Mouse (Mus musculus) hindbrain, embryonic 11.5 days (tissue): Measurements from ENCODE around the gene Gm156. TPM values are rescaled to one million over a fixed set of nuclear protein-coding genes. Genes with fewer than 3 reads are reported as not detected.
A peak's percentile ranks its signal among the peaks of the same experiment; 100 is the strongest.

Experiments
- ATAC-seq: fragments of 200-750 bp; cut with Nextera tagmentation; 2 replicates; pipeline ENCODE4 v1.8.0; 2017; ENCODE audit warnings: mild to moderate bottlenecking, moderate TSS enrichment, moderate library complexity; ENCODE audit not compliant: low FRiP score
- DNase-seq: peaks from one replicate; pipeline ENCODE4 v3.0.0-alpha.2; 2015; ENCODE audit warnings: low spot score
- H3K27ac ChIP-seq: fragments of 300-500 bp; sonication (generic); 2 replicates; pipeline ENCODE4 v1.5.1; 2014; ENCODE audit warnings: mild to moderate bottlenecking, low read depth, low read length
- H3K27me3 ChIP-seq: fragments of 300-500 bp; sonication (generic); 2 replicates; pipeline ENCODE4 v1.6.1; 2014; ENCODE audit warnings: mild to moderate bottlenecking, low read length, moderate library complexity, mixed read lengths; ENCODE audit not compliant: control insufficient read depth, insufficient read depth
- H3K36me3 ChIP-seq: fragments of 300-500 bp; sonication (generic); 2 replicates; pipeline ENCODE4 v1.6.1; 2014; ENCODE audit warnings: mild to moderate bottlenecking, low read length, moderate library complexity, mixed read lengths; ENCODE audit not compliant: control insufficient read depth, insufficient read depth
- H3K4me1 ChIP-seq: fragments of 300-500 bp; sonication (generic); replicated peaks from 2 replicates; pipeline ENCODE4 v1.6.1; 2014; ENCODE audit warnings: low read length, mixed read lengths; ENCODE audit not compliant: control insufficient read depth, insufficient read depth
- H3K4me2 ChIP-seq: fragments of 300-500 bp; sonication (generic); replicated peaks from 2 replicates; pipeline ENCODE4 v1.6.1; 2014; ENCODE audit warnings: mild to moderate bottlenecking, low read depth, low read length
- H3K4me3 ChIP-seq: fragments of 300-500 bp; sonication (generic); 2 replicates; pipeline ENCODE4 v1.5.1; 2014; ENCODE audit warnings: low read depth, low read length
- H3K9ac ChIP-seq: fragments of 300-500 bp; sonication (generic); 2 replicates; pipeline ENCODE4 v1.6.1; 2014; ENCODE audit warnings: low read depth, low read length
- H3K9me3 ChIP-seq: fragments of 300-500 bp; sonication (generic); 2 replicates; pipeline ENCODE4 v1.6.1; 2016; ENCODE audit warnings: low read length; ENCODE audit not compliant: control insufficient read depth
- WGBS: fragments of 180-500 bp; shearing (Covaris S2); extraction: QIAGEN DNeasy Blood & Tissue Kit; methylation state at CpG from one replicate; pipeline ENCODE4 v1.1.7; 2014; 5-methylcytosine and 5-hydroxymethylcytosine counted together
- polyA plus RNA-seq: library from polyadenylated mRNA; unstranded; fragments of >200 nt; fragmentation: Nextera tagmentation; extraction: Ambion mirVana; gene quantifications from 2 replicates; pipeline ENCODE4 v1.2.1, GENCODE M21; 2014

The Gm156 gene
- polyA plus RNA-seq, 1 experiment from 2014 or later: not detected

DNA sequence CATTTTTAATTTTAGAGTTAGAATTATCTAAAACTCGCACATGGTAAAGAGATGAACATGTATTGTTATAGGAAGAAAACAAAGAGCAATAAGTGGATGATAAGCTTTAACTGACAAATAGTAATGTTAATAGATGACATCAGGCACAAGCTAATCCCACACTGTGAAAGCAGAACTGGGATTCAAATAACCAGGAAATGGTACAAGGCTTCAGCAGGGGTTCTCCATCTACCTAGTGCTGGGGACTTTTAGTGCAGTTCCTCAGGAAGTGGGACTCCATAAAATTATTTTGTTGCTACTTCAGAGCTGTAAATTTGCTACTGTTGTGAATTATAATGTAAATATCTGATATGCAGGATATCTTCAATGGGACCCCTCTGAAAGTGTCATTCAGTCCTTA lies 56.8 kb downstream of the Gm156 start:
- H3K4me1 ChIP-seq: no peaks in the 10 kb centered on the region
- 90% methylated on average over 1 of the region's 1 CpGs for WGBS
- DNase-seq: no peak
- no peak overlapping the region for H3K27ac ChIP-seq
- ATAC-seq: no peak
- H3K4me2 ChIP-seq: no peak overlapping the region
- H3K9me3 ChIP-seq: no peaks in the 10 kb centered on the region
- no peaks in the 10 kb centered on the region for H3K27me3 ChIP-seq
- no peak overlapping the region for H3K9ac ChIP-seq
- H3K36me3 ChIP-seq: no peaks in the 10 kb centered on the region
- H3K4me3 ChIP-seq: no peak overlapping the region

DNA sequence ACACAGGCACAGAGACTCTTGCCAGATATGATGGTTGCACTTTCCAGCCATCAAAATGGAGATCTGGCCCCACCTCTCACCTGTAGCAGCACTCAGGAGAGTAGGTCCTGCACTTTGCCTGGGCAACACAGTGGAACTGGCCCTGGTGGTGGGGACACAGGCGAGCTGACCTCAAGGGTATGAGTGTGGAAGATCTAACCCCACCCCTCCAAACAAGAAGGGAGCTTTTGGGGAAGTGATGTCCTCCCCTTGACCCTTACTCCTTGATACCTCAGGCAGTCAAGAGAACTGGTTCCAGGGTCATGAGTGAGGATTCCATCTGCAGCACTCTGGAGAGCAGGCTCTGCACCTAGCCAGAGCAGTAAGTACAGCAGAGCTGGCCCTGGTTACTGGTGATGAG lies 62.7 kb downstream of the Gm156 start:
- Histone ChIP-seq H3K36me3 (no peaks in the 10 kb centered on the region), H3K27ac (no peak overlapping the region), H3K27me3 (no peaks in the 10 kb centered on the region), H3K4me1 (no peaks in the 10 kb centered on the region), H3K9ac (no peak overlapping the region), H3K4me3 (no peak overlapping the region), H3K9me3 (no peaks in the 10 kb centered on the region), H3K4me2 (no peak overlapping the region)
- ATAC-seq (0 out of 2 replicates have a peak, but pooled peaks have one; percentile 11), DNase-seq (no peak)
- 56% methylated on average over 1 of the region's 1 CpGs for WGBS

DNA sequence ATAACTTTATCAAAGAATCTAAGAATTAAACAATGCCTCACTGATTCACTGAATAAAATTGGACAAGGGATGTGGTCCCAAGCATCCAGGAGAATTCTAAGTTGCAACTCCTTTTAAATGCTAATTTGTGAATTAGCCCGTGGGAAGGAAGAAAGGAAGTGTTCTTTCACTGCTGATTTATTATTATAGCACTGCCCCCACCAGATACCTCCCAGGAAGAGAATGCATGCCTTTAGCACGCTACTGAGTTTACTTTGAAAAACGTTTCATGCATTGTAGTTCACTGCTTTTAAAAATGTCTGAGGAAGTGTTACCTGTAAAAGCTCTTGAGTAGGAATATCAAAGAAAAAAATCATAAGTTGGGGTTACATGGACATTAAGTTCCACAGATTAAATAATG lies 63.6 kb downstream of the Gm156 start:
- Histone ChIP-seq H3K36me3 (no peaks in the 10 kb centered on the region), H3K9me3 (no peaks in the 10 kb centered on the region), H3K4me3 (no peak overlapping the region), H3K4me1 (no peaks in the 10 kb centered on the region), H3K27ac (no peak overlapping the region), H3K27me3 (no peaks in the 10 kb centered on the region), H3K4me2 (no peak overlapping the region), H3K9ac (no peak overlapping the region)
- DNase-seq (no peak), ATAC-seq (peak; percentile 45; the same call in 1 of the 2 replicates)
- 25% methylated on average over 3 of the region's 3 CpGs for WGBS

DNA sequence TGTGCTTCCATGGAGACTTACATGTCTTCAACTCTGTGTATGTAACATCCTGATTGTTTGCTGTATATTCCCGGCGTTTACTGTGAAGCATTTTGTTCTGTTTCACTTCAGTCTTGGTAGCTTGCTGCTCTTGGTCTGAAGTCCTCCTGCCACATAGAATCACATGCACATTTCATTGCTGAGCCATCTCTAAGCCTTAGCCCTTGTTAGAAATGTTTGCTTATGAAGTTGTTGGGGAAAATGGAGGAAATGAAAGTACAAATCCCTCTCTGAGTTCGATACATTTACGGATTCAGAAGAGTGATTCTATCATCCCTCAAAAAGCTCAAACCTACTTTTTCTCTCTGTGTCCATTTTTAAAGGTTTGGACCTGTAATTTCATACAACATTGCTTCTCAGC lies 67.0 kb downstream of the Gm156 start, which contains the start of gene Klri1:
TSS of gene Klri1 (minus strand) at position 101 of the 400 bp plus-strand sequence.
- no peak within 1 kb of the TSS for H3K27ac ChIP-seq
- no peaks in the 10 kb centered on the region for H3K9me3 ChIP-seq
- no peak for ATAC-seq
- 92% methylated on average over 4 of the region's 4 CpGs for WGBS
- H3K9ac ChIP-seq: no peak within 1 kb of the TSS
- DNase-seq: no peak
- no peak within 1 kb of the TSS for H3K4me3 ChIP-seq
- H3K27me3 ChIP-seq: no peaks in the 10 kb centered on the region
- H3K4me1 ChIP-seq: no peaks in the 10 kb centered on the region
- no peak within 1 kb of the TSS for H3K4me2 ChIP-seq
- no peaks in the 10 kb centered on the region for H3K36me3 ChIP-seq

Other genes starting within 250 kb of the Gm156 start
- gene Klre1, start 206.4 kb downstream of the Gm156 start, polyA plus RNA-seq: 0.11 TPM in 1 of 2 replicates, not detected in the other
- not detected in 2 replicates for gene Klrd1, start 192.5 kb downstream of the Gm156 start, polyA plus RNA-seq
- 0.25 and 0.28 TPM in 2 replicates for gene Klrk1, start 160.4 kb downstream of the Gm156 start, polyA plus RNA-seq
- not detected in 2 replicates for gene Klrc3, start 140.9 kb downstream of the Gm156 start, polyA plus RNA-seq
- not detected in 2 replicates for gene Klrc2, start 123.6 kb downstream of the Gm156 start, polyA plus RNA-seq
- not detected in 2 replicates for gene Klrc1, start 105.3 kb downstream of the Gm156 start, polyA plus RNA-seq
- gene Klri1, start 67.1 kb downstream of the Gm156 start, polyA plus RNA-seq: not detected in 2 replicates
- not detected in 2 replicates for gene Klri2, start 43.8 kb downstream of the Gm156 start, polyA plus RNA-seq
- gene Gm17631, start 78.4 kb upstream of the Gm156 start, polyA plus RNA-seq: not detected in 2 replicates
- not detected in 2 replicates for gene Klra17, start 92.4 kb upstream of the Gm156 start, polyA plus RNA-seq
- gene Klra5, start 133.4 kb upstream of the Gm156 start, polyA plus RNA-seq: not detected in 2 replicates
- not detected in 2 replicates for gene Klra6, start 242.7 kb upstream of the Gm156 start, polyA plus RNA-seq